Mouse (Mus musculus): ENCODE data around the gene Spns1. TPM values are rescaled to one million over a fixed set of nuclear protein-coding genes. Genes with fewer than 3 reads are reported as not detected.

Gene Spns1
- total and polyA plus RNA-seq, 3 experiments, result 36.4 to 61.7 (median 42.6) TPM

DNA sequence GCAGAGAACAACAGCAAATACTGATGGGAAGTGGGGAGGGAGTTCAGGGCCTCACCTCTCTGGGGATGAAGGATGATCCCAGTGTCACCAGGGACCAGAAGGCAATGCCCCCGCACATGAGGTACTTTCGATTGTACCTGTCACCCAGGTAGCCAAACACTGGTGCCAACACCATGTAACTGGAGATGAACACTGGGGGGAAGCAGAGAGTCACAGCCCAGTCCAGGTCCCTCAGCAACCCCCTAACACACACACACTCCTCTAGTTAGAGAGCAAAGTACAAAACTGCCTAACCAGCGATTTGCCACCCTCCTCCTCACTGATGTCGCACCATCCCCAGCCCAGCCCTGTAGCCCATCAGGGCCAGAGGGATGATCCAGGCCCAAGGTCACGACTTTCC, 2.2 kb downstream of the Spns1 start:
- in situ Hi-C loops (cut with MboI; ENCODE audit: low pct_ligation_motif_present, low pct_unique_long_range_greater_than_20kb, low sequenced_read_pairs), result no loop called here
- dilution Hi-C loops (cut with MboI; ENCODE audit: extremely low pct_ligation_motif_present, extremely low pct_unique_long_range_greater_than_20kb, low sequenced_read_pairs), result no loop called here
- TF ChIP-seq ETS1 (conservative IDR thresholded peaks at IDR 0.05; ENCODE audit: low read depth, low read length) (no peak), CTCF (conservative IDR thresholded peaks at IDR 0.05 in 1 of 2, IDR thresholded peaks at IDR 0.05 in 1 of 2; ENCODE audit: low read depth in 2 of 2, low read length in 2 of 2) (peak in 1 of 2 experiments; percentile 31; a peak in 2 of 4 replicates)
- Histone ChIP-seq H3K4me1 (ENCODE audit: control insufficient read depth in 1 of 2, insufficient read depth in 2 of 2) (peaks cover 14 to 35% of the 10 kb centered on the region in 2 experiments), H3K27me3 (replicated peaks) (no peaks in the 10 kb centered on the region), H3K36me3 (replicated peaks in 1 of 2; ENCODE audit: control insufficient read depth in 1 of 2, insufficient read depth in 1 of 2, low read length in 1 of 2) (peaks cover 49 to 54% of the 10 kb centered on the region in 2 experiments), H3K4me2 (ENCODE audit: insufficient read depth, low read depth, poor library complexity, severe bottlenecking) (no peak overlapping the region), H3K9me3 (replicated peaks; ENCODE audit: low read length) (no peaks in the 10 kb centered on the region), H3K4me3 (replicated peaks in 1 of 3; ENCODE audit: low read depth in 2 of 3, low read length in 2 of 3, poor library complexity in 1 of 3) (no peak overlapping the region), H3K27ac (ENCODE audit: insufficient read depth, low read depth) (no peak overlapping the region), H3K79me2 (replicated peaks; ENCODE audit: control insufficient read depth, extremely low read depth, insufficient read depth, poor library complexity, severe bottlenecking) (peaks cover 8% of the 10 kb centered on the region; the same call in 1 of the 2 replicates), H3K9ac (ENCODE audit: insufficient read depth, low read depth) (no peak overlapping the region)
- no peak for DNase-seq (ENCODE audit: extremely low read depth)

DNA sequence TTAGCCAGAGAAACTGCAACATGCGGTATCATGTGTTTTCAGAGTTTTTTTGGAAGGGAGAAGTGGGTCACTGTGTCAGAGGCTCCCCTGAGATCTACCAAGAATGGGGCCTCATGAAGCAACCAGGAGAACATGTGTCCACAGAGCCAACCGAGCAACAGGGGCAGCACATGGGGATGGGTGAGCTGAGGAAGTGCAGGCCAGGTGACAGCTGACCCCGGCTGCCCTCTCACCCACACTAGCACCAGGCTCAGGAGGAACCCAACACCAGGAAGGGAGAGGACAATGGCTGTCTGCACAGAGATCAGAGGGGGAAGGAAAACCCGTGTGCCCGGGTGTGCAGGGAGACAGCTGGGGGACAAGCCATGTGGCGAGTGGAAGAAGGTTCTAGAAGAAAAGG, 2.7 kb downstream of the Spns1 start:
- TF ChIP-seq ELF1 (IDR thresholded peaks at IDR 0.05; ENCODE audit: low read depth, low read length) (no peak), MYC (IDR thresholded peaks at IDR 0.05; ENCODE audit: low read depth, low read length) (no peak), MXI1 (IDR thresholded peaks at IDR 0.05; ENCODE audit: low read depth, low read length) (no peak), PAX5 (IDR thresholded peaks at IDR 0.05; ENCODE audit: low read length) (no peak), NELFE (IDR thresholded peaks at IDR 0.05; ENCODE audit: low read depth, low read length) (no peak), MEF2A (IDR thresholded peaks at IDR 0.05; ENCODE audit: borderline replicate concordance, low read depth, low read length) (no peak)
- Histone ChIP-seq H3K27ac (ENCODE audit: insufficient read depth, low read depth) (no peak overlapping the region), H3K4me3 (replicated peaks in 1 of 3; ENCODE audit: low read depth in 2 of 3, low read length in 2 of 3, poor library complexity in 1 of 3) (no peak overlapping the region), H3K4me1 (ENCODE audit: control insufficient read depth in 1 of 2, insufficient read depth in 2 of 2) (peaks cover 15 to 40% of the 10 kb centered on the region in 2 experiments), H3K36me3 (replicated peaks in 1 of 2; ENCODE audit: control insufficient read depth in 1 of 2, insufficient read depth in 1 of 2, low read length in 1 of 2) (peaks cover 53 to 59% of the 10 kb centered on the region in 2 experiments), H3K9ac (ENCODE audit: insufficient read depth, low read depth) (no peak overlapping the region), H3K27me3 (replicated peaks) (no peaks in the 10 kb centered on the region), H3K79me2 (replicated peaks; ENCODE audit: control insufficient read depth, extremely low read depth, insufficient read depth, poor library complexity, severe bottlenecking) (peaks cover 8% of the 10 kb centered on the region; the same call in 1 of the 2 replicates), H3K9me3 (replicated peaks; ENCODE audit: low read length) (no peaks in the 10 kb centered on the region), H3K4me2 (ENCODE audit: insufficient read depth, low read depth, poor library complexity, severe bottlenecking) (no peak overlapping the region)
- in situ Hi-C loops (cut with MboI; ENCODE audit: low pct_ligation_motif_present, low pct_unique_long_range_greater_than_20kb, low sequenced_read_pairs) (loop anchor here (5.0 to 25.0 kb wide), 2 partner anchors 37 to 112 kb away; partner anchors contain the start of gene Sbk1), dilution Hi-C loops (cut with MboI; ENCODE audit: extremely low pct_ligation_motif_present, extremely low pct_unique_long_range_greater_than_20kb, low sequenced_read_pairs) (no loop called here)
- DNase-seq (ENCODE audit: extremely low read depth), result no peak

DNA sequence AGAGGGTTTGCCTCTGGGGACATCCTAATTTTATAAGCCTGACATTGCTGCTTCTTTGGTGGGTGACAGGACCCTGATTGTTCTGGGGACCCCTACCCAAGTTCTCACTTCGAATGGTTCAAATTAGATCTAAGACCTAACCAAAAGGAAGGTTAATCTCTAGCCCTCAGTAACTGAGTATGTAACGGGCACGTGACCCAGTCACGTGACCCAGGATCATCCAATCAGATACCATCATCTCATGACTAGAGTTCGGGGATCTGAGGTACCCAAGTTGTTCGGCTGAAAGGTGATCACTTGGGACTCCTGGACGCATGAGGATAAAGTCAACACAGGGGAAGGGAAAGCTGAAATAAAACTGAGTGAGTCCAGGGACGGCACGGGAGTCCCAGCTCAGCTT, 4.2 kb downstream of the Spns1 start:
- Histone ChIP-seq H3K4me2 (ENCODE audit: insufficient read depth, low read depth, poor library complexity, severe bottlenecking) (no peak overlapping the region), H3K79me2 (replicated peaks; ENCODE audit: control insufficient read depth, extremely low read depth, insufficient read depth, poor library complexity, severe bottlenecking) (peaks cover 8% of the 10 kb centered on the region; the same call in 1 of the 2 replicates), H3K9ac (ENCODE audit: insufficient read depth, low read depth) (no peak overlapping the region), H3K4me1 (ENCODE audit: control insufficient read depth in 1 of 2, insufficient read depth in 2 of 2) (peaks cover 18 to 44% of the 10 kb centered on the region in 2 experiments), H3K36me3 (replicated peaks in 1 of 2; ENCODE audit: control insufficient read depth in 1 of 2, insufficient read depth in 1 of 2, low read length in 1 of 2) (peaks cover 55 to 74% of the 10 kb centered on the region in 2 experiments), H3K9me3 (replicated peaks; ENCODE audit: low read length) (no peaks in the 10 kb centered on the region), H3K27me3 (replicated peaks) (no peaks in the 10 kb centered on the region), H3K27ac (ENCODE audit: insufficient read depth, low read depth) (no peak overlapping the region), H3K4me3 (replicated peaks in 1 of 3; ENCODE audit: low read depth in 2 of 3, low read length in 2 of 3, poor library complexity in 1 of 3) (no peak overlapping the region)
- dilution Hi-C loops (cut with MboI; ENCODE audit: extremely low pct_ligation_motif_present, extremely low pct_unique_long_range_greater_than_20kb, low sequenced_read_pairs) (no loop called here), in situ Hi-C loops (cut with MboI; ENCODE audit: low pct_ligation_motif_present, low pct_unique_long_range_greater_than_20kb, low sequenced_read_pairs) (loop anchor here (5.0 to 25.0 kb wide), 2 partner anchors 36 to 111 kb away; partner anchors contain the start of gene Sbk1)
- no peak for DNase-seq (ENCODE audit: extremely low read depth)
- TF ChIP-seq USF2 (conservative IDR thresholded peaks at IDR 0.05; ENCODE audit: low read depth, low read length), result peak; percentile 85
- peak; percentile 66 for TF ChIP-seq USF1 (IDR thresholded peaks at IDR 0.05; ENCODE audit: low read depth, low read length)
- no peak for TF ChIP-seq POLR2AphosphoS2 (IDR thresholded peaks at IDR 0.05; ENCODE audit: low read depth, low read length)
- TF ChIP-seq RAD21 (IDR thresholded peaks at IDR 0.05; ENCODE audit: low read depth, low read length), result no peak
